Mouse (Mus musculus): ENCODE data around the gene Dst.

Gene Dst

DNA sequence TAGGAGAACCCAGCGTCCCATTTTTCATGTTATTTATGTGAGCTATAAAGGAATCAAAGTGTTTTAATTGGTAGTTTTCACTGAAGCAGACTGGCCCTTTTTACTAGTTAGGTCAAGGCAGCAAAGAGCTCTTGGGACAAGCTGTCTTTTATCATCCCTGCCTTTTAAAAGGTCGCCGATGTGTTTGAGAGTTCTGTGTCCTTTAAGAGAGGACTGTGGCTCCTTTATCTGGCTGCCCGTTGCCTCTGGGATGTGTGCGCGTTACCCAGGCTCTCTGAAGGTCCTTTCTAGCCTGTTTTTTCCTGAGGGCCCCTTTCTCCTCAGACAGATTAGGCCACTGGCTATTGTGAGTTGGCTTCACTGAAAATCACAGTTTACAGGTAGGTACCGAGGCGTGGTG is 198.6 kb downstream of the Dst start:
- no peak for DNase-seq

DNA sequence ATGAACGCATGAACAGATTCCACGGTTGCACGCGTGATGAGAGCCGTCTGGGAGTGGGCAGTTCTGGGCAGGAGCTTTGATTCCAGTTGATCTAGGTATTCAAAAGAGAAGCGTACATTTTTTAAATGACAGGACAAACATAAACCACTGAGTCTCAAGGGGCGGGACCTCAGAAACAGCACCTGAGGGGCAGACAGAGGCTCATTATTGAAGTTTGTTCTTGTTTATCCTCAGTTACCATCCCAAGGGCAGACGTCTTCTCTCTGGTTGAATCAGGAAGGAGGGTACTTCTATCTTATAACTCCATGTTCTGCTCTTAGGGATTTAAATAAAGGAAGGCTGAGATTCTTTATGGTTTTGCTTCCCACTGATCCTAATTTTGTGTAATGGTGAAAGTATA is 199.1 kb downstream of the Dst start:
- DNase-seq: no peak

DNA sequence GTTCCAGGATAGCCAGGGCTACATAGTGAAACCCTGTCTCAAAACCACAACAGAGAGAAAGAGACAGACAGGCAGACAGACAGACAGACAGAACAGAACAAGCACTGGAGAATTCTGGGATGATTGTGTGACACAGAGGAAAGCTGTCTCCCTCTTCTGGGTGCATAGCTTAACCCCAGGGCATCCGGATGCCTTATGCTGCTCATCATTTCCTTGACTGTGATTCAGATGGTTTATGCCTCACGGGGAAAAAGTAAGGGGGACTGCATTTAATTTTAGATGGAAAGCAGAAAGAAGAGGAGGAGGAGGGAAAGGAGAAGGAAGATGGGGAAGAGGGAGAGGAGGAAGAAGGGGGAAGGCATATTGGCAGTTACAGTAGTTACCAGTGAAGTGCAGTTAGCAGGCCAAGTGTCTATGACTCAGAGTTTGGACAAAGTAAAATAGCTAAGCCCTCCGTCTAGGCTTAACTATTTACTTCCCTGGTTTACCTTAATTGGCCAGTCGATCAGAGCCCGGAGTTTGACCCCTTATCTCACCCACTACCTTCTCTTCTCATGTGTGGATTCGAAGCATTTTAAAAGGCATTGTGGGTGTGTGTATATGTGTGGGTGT is 201.7 kb downstream of the Dst start:
- DNase-seq: no peak

DNA sequence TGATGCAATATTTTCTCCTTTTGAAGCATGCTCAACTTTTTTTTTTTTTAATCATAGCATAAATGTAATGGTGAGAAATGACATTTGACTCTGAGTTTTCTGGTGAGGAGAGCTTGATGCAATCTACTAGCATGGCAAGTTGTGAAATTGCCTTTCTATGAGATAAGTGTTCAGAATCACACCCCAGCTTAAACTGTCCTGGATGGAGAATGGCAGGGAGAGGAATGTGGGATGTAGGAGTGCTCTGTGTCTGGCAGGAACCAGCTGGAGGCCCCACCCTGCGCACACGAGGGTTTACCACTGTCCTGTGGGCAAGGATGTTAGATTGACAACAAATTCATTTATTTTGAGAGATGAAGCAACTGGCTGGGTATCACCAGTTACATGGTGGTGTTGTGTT is 202.8 kb downstream of the Dst start:
- no peak for DNase-seq

DNA sequence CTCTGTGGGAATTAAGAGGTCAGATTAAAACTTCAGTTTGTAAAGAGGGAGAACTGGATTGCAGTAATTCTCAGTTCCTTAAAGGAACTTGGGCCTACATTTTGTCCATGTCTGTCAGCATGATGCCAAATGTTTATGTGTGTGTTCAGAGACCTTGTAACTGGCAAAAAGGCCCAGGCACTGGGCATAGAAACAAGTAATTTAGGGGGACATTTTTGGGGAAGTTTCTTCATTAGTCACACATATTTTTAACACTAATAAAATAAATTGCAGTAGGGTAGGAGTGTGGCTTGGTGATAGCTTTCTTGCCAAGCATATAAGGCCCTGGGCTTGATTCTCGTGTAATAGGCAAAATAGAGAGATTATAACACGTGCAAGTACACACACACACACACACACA is 203.9 kb downstream of the Dst start:
- DNase-seq: no peak

DNA sequence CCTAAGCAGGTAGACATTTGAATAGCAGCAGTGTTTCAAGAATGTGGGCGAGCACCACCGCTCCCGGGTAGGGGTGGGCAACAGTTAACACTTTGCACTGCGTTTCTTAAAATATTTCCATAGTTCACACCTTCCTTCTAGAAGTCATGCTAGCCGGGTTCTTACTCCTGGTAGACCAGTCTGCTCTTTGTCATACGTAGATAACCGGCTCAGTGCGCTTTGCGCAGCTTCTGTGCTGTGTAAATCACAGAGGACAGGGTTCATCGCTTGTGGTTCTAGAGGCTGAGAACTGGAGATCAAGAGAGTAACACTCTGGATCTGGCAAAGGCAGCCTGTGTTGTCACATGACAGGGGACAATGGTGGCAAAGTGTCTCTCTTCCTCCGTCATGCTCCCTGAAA is 208.4 kb downstream of the Dst start:
- DNase-seq: no peak

DNA sequence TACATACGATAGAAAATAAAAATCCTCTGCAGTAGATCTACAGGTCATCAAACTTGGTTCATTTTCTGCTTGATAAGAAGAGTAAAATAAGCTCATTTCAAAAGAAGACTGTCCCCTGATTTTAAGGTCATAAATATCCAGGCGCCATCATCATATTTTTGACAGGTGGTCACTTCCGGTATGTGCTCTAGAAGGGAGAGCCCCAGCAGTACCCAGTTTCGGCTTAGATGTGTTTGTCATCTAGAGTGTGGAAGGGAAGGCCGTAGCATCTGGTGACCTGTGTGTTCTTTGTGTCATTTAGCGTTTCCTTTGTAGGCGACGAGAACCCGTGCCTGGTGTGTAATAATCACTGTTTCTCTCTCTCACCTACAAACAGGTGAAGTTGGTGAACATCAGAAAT is 209.0 kb downstream of the Dst start:
- DNase-seq: no peak

DNA sequence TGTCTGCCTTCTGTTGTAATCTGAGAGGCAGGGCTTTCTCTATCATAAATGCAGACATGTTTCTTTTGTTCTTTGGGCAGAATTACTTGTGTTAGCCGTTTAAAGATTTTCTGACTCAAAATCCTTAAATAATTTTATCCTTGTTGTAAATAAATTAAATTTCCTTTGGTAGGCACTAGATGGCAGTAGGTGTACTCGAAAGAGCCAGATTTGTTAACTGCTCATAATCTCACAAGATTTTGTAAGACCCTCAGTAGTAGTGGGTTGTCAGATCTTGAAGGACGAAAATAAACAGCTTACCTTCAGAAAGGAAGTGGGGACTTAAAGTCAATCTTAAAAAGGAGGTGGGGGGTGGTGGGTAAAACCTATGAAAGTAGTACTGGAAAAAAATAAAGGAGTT is 209.7 kb downstream of the Dst start:
- no peak for DNase-seq

DNA sequence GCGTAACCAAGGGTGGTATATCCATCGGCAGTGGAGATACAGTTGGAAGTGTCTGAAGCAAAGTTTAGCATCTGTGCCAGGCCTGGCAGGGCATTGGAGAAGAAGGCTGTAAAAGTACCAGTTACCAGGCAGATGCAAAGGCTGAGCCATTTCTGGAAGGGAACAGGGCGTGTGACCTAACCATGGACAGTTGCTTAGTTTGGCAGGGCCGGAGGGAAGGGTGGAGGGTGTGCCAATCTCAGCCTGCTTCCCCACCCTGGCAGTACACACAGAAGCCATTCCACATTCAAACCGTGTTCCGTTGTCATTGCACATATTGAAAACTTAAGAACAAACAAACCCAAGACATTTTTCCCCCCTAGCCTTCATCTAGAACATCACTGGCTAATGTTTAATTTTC is 212.0 kb downstream of the Dst start:
- no peak for DNase-seq

DNA sequence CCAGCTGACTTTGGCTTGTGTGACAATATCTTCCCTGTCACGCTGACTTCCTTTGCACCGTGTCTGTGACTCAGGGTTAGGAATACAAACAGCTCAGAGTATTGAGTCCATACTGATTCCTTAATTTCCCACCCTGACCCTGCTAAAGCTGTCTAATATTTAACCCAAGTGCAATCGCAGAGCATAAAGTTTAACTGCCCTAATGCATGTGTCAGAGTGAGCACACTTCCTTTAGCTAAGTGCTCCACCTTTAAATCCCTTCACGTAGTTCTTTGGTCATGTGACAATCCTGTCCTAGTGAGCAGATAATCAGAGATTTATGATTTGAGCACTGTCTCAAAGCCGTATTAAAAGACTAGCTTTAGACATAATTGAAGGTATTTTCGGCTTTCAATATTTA is 212.6 kb downstream of the Dst start:
- no peak for DNase-seq

DNA sequence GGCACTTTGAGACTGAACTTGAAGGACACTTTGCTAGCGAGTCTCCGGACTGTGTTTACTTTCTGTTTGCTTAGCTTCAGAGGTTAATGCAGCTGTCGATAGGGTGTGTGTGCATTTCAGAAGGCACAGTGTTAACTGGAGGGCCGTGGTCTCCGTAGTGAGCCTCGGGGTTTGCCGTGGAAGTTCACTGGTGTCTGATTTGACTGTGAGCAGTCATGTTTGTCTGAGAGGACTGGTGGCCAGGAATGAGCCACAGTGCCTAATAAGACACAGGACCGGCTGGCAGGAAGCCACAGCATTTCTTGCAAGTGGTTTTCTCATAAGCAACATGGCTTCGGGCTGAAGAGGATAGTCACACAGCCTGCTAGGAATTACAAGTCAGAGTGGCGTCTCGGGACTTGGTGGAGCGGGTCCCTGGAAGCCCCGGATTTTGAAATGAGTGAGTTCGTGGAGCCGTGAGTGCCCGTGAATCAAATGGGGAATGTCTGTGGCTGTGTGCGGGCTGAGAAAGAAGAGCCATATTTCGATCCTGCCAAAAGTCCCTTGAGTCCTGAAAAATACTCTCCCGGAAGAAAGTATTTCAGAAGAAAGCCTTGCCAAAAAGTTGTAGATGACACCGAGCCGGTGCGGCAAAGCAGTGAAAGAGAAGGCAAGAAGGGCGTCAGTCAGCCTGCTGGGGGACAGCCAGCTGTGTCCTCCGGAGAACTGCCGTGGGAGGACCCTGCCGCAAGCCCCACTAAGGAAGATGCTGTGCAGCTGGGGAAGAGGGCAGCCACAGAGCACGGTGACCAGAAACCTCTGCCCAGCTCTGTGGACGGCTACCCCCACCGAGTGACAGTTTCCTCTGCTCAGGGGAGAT is 213.4 kb downstream of the Dst start:
- DNase-seq: peak; percentile 51

DNA sequence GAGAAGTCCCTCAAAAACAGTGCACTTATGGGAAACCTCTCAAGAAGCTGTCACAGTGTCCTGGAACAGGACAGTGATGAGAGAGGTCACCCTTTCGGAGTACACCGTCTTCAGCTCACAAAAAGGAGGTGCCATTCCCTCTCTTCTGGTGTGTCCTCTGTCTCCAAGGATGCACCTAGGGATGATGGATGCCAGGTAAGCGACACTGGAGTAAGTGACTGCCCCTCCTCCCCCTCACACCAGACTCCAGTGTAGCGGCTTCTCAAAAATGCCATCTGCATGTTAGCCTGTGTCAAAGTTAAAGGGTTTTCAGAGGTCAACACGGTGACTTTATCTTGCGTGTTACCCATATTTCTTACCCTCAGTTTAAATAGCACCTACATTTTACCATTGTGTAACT is 214.2 kb downstream of the Dst start:
- no peak for DNase-seq

DNA sequence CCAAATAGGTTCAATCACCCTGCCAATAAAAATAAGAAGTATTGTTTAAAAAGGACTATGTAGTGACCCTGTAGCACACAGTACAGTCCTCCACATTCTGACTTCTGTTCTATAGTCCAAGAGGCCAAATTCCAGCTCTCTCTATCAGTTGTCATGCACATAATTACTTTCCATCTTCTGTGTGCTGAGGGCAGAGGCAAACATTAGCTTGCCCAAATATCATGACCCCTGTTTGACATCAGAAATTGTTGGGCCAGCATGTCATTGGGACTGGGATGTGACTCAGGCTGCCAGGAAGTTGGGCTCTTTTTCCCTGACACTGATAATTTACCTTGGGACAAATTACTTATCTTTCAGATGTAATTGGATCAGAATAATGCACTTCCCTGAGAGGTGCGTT is 214.9 kb downstream of the Dst start:
- DNase-seq: no peak

DNA sequence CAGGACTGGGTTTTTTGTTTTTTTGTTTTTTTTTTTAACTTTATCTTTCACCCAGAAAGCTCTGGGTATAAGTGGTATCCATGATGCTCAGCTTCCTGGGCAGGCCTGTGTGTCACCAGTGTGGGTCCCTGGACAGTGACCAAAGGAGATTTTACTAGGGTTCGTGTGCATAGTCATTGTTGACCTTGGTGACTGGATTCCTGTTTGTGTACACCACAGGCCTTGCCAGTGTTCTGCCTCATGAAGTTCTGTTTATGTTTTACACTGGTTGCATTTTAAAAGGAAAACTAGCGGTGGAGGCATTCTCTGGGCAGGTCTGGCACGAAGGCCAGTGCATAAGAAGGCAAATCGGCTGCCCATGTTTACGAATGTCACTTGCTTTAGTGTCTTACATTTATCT is 215.3 kb downstream of the Dst start:
- no peak for DNase-seq

DNA sequence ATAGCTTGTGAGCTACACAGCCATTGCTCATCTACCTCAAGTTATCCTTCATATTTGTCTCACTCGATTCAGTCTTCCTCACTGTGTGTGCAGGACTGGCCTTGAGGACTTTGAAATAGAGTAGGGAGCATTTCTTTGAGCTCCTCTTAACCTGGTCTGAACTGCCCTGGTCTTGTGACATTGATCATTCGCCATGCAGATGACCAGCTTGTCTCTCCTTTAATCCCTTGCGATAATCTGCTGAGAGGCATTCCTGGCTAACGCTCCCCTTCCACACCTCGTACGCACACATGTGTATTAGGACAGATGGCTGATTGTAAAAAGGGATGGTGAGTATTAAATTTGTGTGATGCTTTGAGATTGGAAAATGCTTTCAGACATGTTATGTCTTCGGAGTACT is 216.4 kb downstream of the Dst start:
- DNase-seq: no peak

DNA sequence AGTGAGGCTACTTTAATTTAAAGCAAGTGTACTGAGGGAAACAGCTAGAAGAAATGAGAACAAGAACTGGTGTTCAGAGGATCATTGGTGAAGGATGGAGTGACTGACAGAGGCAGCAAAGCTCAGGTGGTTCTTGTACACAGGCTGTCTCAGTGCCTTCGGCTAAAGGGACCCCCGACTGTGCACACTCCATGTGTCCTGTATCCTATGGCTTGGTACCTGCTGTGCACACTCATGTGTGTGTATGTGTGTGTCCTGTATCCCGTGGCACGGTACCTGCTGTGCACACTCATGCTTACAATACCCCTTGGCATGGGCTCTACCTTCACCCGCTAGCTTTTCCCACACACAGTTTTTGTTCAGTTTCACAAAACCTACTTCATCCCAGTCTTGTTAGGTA is 217.1 kb downstream of the Dst start:
- DNase-seq: no peak

DNA sequence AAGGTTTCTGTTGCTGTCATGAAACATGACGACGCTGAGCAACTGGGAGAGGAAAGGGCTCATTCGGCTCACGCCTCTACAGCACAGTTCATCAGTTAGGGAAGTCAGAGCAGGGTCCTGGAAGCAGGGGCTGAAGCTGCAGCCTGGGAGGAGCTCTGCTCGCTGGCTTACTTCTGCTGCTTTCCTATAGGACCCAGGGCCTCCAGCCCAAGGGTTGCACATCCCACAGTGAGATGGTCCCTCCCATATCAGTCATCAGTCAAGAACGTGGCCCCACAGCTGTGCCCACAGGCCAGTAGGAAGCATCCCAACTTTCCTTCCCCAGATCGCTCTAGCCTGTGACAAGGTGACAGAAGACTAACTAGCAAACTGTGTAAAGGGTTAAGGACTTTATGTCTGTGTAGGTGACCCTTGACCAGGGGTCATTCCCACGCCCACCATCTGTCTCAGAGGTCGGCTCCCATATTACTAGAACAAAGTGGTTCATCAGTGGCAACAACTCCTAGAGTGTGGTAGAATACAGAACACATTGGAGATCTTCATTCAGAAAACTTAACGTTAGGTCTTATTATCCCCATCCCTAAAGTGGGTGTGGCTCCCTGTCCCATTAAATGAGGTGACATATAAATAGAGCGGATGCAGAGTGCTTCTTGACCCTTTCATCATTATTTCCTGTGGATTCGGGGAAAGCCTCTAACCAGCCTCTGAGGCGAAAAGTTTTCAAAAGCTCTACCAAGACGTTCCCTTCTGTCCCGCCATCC is 219.9 kb downstream of the Dst start:
- DNase-seq: no peak

DNA sequence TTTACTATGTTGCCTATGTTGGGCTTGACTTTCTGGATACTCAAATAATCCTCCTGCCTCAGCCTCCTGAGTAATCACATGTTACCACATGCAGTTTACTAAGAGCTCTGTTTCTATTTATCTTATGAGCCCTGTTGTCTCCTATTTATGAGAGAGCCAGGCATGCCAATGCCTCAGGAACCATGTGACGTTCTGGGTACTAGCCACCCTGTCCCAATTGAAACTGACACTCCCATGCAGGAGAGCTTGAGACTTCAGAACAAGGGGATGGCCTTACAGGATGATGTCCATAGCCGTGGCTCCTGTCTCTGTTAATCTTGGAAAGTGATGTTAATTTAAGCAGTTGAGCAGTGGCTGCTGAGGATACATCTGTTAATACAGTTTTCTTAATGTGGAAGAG is 220.8 kb downstream of the Dst start:
- DNase-seq: no peak

DNA sequence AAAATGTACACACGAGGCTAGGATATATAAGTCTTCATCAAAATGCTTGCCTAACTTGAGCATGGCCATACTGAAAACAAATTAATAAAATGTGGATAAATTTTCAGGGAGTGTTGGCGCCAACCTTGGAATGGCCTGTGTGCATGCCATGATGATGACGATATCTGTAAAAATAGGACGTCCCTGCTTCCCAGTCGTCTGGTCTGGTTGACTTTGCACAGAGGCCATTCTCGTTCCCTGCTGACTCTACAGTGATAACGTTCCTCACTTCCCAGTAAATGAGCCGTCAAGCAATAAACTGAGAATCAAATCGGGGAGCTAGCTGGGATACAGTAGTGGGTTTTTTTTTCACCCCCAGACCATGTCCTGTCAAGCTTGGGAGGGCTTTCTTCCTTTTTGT is 221.7 kb downstream of the Dst start:
- no peak for DNase-seq

DNA sequence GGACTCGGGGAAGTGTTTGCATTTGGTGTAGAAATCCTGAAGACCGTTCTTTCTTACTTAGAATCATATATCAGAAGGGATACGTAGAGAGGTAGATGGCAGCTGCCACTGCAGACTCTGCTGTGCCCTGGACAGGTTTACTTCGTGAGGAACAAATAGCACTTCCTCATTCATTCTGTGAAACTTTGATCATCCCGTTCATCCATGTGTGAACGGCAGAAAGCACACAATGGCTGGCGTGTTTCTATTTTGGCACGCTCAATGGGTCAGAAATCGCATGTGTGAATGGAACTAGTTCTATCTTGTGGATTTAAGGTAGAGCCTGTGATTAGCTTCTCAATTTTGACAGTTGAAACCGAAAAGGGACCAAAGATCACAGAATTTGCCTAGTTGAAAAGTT is 222.8 kb downstream of the Dst start:
- no peak for DNase-seq

DNA sequence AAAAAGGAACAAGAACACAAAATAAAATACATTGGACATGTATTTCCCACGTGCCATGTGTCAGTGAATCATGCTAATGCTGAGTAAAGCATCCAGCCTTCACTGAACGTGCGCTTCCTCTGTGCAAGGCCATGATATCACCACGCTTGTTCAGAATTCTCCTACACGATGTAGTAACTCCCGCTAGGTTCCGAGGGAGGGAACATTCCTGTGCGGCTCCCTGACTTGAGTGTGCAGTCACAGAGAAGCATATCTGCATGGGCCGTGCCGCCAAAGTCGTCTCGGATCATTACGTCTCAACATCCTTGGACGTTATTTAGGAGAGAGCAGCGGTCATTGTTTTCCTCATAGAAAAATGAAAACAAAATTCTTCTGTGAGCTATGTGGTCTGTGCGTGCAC is 224.8 kb downstream of the Dst start:
- no peak for DNase-seq

DNA sequence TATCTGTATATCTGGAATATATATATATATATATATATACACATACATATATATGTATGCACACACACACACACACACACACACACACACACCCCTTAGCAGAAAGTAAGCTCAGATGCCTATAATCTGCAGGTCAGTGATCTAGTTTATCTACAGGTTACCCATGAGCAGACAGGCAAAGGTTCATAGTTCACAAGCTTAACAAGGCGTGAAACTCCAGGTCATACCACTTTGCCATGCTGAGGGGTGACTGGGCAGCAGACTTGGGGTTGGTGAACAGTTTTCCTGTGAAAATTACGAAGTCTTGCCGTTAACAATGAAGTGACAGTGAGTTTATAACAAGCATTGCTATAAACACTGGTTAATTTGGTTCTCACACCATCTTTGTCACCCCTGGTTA is 227.5 kb downstream of the Dst start:
- no peak for DNase-seq

DNA sequence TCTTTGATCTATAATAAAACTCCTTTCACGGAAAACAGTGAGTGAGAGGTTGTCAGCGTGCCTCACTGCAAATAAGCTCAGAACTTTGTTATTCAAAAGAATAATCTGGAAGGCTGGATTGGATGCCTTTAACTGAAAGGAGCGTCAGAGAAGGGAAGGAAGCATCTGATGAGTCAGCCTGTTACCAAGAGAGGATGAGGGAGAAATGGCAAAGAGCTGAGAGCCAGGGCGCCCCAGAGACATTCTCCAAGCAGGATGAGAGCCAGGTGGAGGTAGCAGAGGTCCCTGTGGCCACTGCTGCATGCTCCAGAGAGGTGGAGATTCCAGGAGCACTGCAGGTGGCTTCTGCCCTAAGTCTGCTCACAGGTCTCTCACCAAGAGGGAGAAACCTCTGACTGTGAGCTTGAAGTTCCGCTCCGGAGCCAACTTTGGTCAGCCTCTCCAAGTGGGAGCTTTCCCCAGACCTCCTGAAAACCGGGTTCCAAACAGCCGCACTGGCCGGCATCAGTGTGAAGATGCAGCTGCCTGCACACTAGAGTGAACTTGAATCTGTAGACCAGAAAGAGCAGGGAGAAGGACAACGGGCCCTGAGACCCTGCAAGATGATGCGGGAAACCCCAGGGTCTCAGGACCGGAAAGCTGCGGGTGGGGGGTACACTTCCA is 231.3 kb downstream of the Dst start:
- DNase-seq: no peak

All from thymus, postnatal 4 days (tissue).